Mouse (Mus musculus) myocyte (in vitro differentiated cells): ENCODE data around the gene Dlgap5.
A peak's percentile ranks its signal among the peaks of the same experiment; 100 is the strongest.

ENCODE experiments used
- CEBPB ChIP-seq: IDR thresholded peaks from 2 replicates; pipeline ENCODE4 v1.6.1; 2011; ENCODE audit warnings: mild to moderate bottlenecking, moderate library complexity; ENCODE audit not compliant: poor library complexity, insufficient read depth, severe bottlenecking
- E2F4 ChIP-seq: IDR thresholded peaks from one replicate; pipeline ENCODE4 v1.6.1; 2011; ENCODE audit warnings: mild to moderate bottlenecking, control low read depth, moderate library complexity; ENCODE audit not compliant: insufficient read depth
- MAX ChIP-seq: IDR thresholded peaks from one replicate; pipeline ENCODE4 v1.6.1; 2011; ENCODE audit warnings: low read depth, mild to moderate bottlenecking, control low read depth
- MYOD1 ChIP-seq, 3 experiments: IDR thresholded peaks; one replicate each; pipeline ENCODE4 v1.6.1; 2011; ENCODE audit warnings: control low read depth in 2 of 3, low read depth in 2 of 3, mild to moderate bottlenecking in 2 of 3, moderate library complexity in 1 of 3; ENCODE audit not compliant: insufficient read length in 2 of 3, control insufficient read depth in 1 of 3
- MYOG ChIP-seq, 3 experiments: IDR thresholded peaks; one replicate each; pipeline ENCODE4 v1.6.1; 2011; ENCODE audit warnings: control low read depth in 2 of 3, low read depth in 2 of 3, mild to moderate bottlenecking in 2 of 3; ENCODE audit not compliant: insufficient read length in 2 of 3, control insufficient read depth in 1 of 3, insufficient read depth in 1 of 3
- POLR2A ChIP-seq: IDR thresholded peaks from one replicate; pipeline ENCODE4 v1.6.1; 2011; ENCODE audit warnings: low read depth, mild to moderate bottlenecking, control low read depth, moderate library complexity; ENCODE audit not compliant: insufficient read length
- POLR2AphosphoS2 ChIP-seq: IDR thresholded peaks from one replicate; pipeline ENCODE4 v1.6.1; 2011; ENCODE audit warnings: low read depth, control low read depth; ENCODE audit not compliant: insufficient read length
- REST ChIP-seq: IDR thresholded peaks from one replicate; pipeline ENCODE4 v1.6.1; 2011; ENCODE audit warnings: mild to moderate bottlenecking, control low read depth, moderate library complexity; ENCODE audit not compliant: insufficient read depth, insufficient read length
- SRF ChIP-seq: IDR thresholded peaks from one replicate; pipeline ENCODE4 v1.6.1; 2011; ENCODE audit warnings: low read depth; ENCODE audit not compliant: control insufficient read depth, insufficient read length
- TCF12 ChIP-seq: IDR thresholded peaks from one replicate; pipeline ENCODE4 v1.6.1; 2011; ENCODE audit warnings: mild to moderate bottlenecking, control low read depth; ENCODE audit not compliant: poor library complexity, insufficient read depth, severe bottlenecking
- TCF3 ChIP-seq: IDR thresholded peaks from one replicate; pipeline ENCODE4 v1.6.1; 2011; ENCODE audit warnings: low read depth, control low read depth; ENCODE audit not compliant: insufficient read length
- USF1 ChIP-seq: IDR thresholded peaks from one replicate; pipeline ENCODE4 v1.6.1; 2011; ENCODE audit warnings: low read depth, mild to moderate bottlenecking, control low read depth, moderate library complexity

GRCm38 (mm10) chr14:47350974-47351373 lies 67.2 kb downstream of the Dlgap5 start:
- no peak for TF ChIP-seq USF1
- no peak for TF ChIP-seq POLR2A
- TF ChIP-seq POLR2AphosphoS2, result no peak
- no peak for TF ChIP-seq TCF3
- TF ChIP-seq MYOG (IDR thresholded peaks at IDR 0.05; ENCODE audit: control insufficient read depth in 1 of 3, insufficient read depth in 1 of 3, insufficient read length in 2 of 3, low read depth in 2 of 3), result no peak
- no peak for TF ChIP-seq MAX
- no peak for TF ChIP-seq TCF12
- peak in 1 of 3 experiments; percentile 16 for TF ChIP-seq MYOD1 (IDR thresholded peaks at IDR 0.05; ENCODE audit: control insufficient read depth in 1 of 3, insufficient read length in 2 of 3, low read depth in 2 of 3)
- no peak for TF ChIP-seq E2F4
- no peak for TF ChIP-seq CEBPB
- no peak for TF ChIP-seq SRF
- TF ChIP-seq REST, result no peak
